Mouse (Mus musculus) mesoderm, embryonic 11.5 days (tissue): ENCODE measurements around the gene Ccdc32.

Experiments
- DNase-seq: peaks from one replicate; pipeline ENCODE4 v3.0.0-alpha.2; 2012; ENCODE audit warnings: low read depth, low spot score

The Ccdc32 gene

DNA sequence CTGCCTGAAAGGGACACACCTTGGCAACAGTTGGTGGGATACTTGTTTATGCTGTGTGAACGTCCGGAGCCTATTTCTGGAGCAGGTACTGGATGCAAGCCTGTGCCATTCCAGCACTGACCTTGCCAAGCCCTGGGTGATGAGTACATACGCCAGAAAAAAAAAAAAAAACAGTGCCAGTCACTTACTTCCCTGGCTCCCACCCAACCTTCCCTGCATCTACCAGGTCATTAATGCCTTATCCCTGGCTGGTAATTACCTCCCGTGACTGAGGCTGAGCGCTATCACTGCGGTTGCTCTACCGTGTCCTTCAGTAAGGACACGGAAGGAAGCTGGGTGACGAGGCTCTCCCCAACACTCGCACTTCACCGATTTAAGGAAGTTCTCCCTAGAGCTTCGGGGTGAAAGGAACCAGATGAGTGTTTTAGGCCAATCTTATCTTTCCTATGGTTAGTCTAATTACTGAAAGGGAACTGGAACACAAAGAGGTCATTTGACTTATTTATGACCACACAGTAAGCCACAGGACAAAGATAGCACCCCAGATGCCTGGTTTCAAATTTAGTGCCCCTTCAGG lies 13.5 kb downstream of the Ccdc32 start:
- no peak for DNase-seq

DNA sequence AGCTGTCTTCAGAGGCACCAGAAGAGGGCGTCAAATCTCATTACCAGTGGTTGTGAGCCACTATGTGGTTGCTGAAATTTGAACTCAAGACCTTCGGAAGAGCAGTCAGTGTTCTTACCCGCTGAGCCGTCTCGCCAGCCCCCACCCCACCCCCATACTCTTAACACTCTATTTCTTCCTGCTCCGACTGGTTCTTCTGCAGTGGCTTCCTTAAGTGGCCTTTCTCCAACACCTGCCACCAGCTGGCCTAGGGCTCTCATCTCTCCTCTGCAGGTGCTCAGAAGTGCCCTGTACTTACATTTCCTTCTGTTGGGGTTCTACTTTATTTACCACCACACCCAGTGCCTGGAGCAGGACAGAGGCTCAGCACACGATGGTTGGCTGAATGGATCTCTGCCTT lies 14.2 kb downstream of the Ccdc32 start:
- no peak for DNase-seq

DNA sequence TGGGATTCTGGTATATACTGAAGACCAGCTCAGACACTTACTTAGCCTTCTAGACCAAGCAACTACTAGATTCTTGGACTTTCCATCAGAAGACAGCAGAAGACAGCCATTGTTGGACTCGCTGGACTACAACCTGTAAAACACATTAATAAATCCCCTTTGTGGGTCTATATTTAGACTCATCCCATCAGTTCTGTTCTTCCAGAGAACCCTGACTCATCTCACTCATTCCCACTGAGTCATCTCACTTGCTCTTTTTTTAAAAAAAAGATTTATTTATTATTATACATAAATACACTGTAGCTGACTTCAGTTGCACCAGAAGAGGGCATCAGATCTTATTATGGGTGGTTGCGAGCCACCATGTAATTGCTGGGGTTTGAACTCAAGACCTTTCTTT lies 19.8 kb downstream of the Ccdc32 start:
- DNase-seq: no peak

DNA sequence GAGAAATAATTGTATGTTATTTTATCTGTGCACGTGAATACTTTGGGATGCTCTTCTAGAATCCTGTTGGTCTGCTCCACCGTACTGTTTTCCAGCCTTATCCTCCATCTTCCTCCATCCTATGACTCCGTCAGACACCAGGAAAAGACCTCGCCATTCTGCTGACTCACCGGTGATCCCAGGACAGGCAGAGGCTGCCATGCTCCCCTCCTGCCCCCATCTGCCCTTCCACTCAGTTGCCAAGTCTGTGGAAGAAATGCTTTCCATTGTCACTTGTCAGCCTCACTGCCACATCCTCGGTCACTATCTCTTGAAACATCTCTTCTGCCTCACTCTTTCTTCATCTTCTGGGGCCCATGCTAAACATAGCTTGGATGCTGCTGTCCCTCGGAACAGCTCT lies 22.3 kb downstream of the Ccdc32 start:
- DNase-seq: no peak

DNA sequence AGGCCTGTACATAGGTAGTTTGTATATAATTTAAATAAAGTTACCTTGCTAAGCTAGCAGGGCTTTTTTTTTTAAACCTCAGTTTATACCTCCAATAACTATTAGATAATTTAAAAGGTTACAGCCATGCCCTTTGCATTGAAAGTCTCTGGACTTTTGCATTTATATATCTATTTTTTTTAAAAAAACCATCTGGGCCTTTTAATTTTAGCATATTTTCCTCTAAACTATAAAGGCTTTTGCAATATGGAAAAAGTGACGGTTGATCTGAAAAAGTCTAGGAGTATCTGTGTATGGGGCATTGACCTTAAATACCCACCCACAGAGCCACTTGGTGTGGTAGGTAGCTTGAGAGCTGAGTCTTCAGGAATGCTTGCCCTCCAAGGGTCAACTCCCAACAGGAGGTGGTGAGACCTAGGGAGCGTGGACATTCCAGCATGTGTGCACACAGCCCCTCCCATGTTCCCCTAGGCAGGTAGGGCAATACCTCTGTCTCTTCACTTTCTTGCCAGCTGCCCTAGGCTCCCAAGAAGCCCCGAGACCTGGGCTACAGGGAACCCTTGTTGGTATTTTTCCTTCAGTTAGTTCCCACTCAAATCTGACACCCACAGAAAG lies 30.1 kb downstream of the Ccdc32 start:
- DNase-seq: no peak

DNA sequence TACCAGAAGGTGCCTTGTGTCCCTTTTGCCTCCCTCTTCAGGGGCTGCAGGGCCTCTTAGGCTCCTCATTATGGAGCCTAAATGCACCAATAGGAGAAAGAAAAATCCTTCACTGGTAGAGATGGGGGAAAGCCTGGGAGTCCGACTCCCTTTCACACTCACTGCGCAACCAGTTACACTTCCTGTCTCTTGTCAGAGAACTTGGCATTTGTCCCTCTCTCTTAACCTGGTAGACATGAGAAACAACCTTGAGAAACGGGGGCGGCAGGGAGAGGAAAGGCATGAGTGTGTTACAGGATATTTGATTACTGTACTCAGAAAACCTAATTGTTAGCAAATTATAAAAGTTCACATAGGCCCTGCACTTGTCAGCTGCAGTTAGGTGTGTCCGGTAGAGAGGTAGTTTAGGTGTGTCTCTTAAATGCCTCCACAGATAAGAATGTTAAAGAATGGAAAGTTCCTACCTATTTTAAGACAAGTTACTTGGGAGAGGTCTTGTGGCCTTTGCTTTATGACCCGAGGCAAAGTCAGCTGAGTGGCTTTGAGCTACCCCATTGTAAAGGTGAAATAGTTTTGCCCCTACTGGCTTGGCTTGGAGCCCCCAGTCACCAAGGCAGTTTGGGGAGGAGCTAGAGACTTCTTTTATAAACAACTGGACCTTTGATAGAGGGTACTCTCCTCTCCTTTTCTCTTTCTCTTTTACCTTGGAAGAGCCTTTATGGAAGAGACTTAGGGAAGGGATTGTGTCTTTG lies 30.9 kb downstream of the Ccdc32 start:
- no peak for DNase-seq

DNA sequence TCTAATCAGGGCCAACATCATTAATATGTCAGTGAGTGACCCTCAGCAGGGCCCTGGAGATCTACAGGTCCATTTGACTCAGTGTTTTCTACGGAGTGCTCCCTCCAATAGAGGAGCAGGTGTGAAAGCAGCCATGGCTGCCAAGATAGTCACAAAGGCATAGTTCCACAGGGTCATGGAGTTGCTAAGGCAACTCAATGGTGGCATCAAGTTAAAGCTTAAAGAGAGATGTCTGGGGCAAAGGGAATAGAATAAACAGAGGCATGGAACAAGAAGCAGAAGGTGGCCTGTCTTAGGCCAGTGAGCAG lies 32.4 kb downstream of the Ccdc32 start:
- no peak for DNase-seq

DNA sequence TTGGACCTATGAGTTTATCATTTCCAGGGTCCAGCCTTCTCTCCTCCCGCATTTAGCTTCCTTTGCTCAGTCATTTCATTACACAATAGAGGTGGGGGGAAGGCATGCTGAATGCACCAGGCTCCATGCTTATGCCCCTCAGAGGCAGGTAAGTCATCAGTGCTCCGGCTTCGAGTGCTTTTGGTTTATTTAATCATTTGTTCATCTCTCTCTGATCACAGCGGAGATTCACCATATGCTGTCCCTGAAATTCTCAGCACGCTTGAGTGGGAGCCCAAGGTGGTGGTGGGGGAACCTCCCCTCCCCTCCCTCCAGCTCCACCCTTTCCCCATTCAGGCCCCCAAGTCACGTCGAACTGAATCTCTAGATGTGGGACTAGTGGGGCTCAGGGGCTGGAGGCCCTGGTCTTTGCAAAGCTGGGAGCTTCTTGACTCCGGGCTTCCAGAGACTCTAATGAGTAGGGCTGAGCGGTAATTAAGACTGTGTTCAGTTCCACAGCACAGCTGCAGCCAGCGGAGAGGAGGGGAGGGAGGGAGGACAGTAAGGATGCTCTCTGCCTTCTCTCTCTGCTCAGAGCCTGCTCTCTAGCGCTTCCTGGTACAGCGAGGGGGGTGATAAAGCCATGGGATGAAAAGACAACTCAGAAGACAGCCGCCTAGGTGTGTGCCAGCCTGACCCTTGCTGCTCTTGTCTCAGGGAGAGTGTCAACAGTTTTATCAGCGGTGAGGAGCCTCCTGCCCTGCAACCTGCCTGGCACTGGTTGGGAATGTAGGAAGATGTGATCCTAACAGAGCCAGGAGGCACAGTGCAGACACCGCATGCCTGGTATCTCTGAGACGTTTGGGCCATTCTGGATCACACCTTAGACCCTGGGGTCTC lies 33.0 kb downstream of the Ccdc32 start:
- no peak for DNase-seq

DNA sequence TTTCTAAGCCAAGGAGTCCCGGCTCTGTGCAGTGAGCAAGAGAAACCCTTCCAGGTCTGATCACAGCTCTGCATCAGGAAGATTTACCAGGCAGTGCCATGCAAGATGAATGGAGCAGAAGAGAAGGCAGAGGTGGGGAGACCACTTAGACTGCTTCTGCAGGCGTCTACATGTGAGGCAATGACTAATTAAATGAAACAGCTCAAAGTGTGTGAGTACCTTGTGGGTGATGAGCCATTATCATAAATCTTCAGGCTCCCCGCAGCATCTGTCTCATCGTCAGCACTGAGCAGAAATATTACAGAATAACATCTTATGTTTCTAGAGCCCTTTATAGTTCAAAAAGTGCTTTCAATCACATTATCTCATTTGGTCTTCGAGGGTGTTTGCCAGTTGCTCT lies 33.7 kb downstream of the Ccdc32 start:
- no peak for DNase-seq

DNA sequence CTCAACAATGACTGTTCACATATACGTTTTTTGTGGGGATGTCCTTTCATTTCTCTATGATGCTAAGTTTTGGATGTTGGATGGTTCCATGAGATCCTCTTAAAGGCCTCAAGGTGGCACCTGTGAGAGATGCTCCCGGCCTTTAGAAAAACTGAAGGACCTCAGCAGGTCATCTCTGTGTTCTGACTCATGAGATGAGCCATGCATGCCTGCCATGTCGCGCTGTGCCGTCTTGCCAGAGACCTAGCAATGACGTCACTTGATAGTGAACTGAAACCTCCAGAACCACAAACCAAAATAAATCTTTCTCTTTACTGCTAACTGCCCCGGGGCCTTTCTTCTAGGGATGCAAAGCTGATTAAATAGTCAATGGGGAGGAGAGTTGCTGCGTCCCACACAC lies 45.4 kb downstream of the Ccdc32 start:
- no peak for DNase-seq

DNA sequence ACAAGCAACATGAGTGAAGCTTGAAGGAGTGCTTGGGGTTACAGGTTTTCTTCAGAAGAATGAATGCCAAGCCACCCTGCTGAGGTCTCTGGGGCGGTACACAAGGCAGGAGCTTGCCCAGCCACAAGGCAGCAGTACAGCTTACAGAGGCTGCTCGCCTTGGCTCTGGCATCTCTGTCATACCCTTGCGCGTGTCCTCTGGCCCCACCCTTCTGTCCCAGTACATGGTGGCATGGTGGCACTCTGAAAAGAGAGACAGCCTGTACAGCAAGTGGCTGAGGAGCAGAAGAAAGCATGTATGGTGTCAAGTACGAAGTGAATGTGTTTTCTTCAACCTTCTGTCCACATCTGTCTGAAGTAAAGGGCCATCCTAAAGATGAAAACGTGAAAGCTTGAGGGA lies 48.4 kb downstream of the Ccdc32 start:
- DNase-seq: no peak

DNA sequence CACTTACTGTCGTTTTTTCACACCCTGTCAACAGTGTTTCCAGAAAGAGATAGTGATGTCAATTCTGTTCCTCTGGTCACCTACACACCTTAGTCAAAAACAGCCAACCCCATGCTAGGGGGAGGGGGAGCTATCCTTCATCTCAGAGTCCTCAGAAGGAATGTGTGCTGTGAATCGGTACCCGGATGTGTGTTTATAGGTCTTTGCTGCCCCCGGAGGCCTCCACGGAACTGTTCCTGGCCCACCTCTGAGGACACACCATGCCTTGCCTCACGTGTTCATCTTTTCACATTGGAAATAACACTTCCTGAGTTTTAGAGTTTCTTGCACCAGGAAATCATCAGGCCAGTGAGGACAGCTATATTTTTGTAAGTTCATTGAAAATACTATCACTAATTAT lies 51.1 kb downstream of the Ccdc32 start:
- DNase-seq: peak; percentile 52

DNA sequence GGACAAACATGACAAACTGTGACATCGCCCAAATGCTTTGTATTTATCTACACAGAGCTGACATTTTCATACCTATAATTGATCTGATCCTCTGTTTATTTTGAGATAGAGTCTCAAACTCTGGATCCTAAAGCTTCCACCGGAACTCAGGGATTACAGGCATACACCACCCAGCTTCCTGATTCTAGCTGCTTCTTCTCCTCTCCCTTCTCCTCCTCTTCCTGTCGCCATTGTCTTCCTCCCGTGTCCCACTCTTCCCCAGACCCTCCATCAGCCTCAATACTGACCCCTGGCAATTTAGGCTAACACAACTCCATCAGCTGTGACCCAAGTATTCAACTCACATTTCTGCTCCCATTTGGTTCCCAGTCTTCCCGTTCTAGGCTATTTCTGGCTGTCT lies 52.3 kb downstream of the Ccdc32 start:
- no peak for DNase-seq

DNA sequence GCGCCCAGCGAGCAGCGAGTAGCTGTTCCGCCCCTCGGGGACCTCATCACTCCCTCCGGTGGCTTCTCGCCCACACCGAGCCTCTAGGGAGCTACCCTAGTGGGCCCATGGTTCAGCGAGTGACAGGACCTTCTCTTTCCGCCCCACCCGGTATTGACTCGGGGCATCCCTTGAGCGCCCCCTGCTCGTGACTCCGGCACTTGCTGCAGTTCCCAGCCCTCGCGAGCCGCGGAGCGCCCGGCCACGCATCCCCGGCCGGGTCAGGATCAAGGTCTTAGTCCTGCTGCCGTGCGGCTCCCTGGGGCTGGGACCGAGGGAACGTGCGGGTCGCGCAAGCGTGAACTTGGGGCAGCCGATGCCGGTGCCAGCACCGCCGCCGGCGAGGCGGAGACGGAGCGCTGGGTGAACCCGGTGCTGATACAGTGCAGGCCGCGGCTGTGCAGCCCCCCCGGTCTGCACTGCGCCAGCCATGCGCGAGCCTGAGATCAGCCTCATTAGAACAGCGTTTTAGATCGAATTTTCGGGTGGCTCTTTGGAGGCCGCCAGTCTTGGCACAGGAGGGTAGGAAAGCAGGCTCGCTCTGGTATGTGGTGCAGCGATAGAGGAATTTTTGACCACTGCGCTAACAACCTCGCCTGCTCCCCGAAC lies 52.8 kb downstream of the Ccdc32 start:
- peak; percentile 84 for DNase-seq

DNA sequence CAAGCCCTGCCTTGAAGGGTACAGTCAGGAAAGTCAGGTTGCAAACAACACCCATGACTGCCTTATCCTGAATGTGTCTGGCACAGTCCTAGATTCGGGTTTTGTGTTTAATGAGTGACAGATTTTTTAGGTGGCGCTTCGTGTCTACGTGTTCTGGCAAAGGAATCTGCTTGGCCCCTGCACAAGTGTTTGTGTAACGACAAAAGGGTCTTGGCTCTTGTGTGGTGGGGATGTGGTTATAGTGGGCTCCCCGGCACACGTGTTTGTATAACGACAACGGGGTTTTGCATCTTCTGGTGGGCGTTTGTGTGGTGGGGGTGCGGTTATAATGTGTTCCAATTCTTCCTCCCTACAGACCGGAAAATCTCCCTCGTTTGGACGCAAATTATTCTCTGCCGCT lies 53.3 kb downstream of the Ccdc32 start:
- no peak for DNase-seq

DNA sequence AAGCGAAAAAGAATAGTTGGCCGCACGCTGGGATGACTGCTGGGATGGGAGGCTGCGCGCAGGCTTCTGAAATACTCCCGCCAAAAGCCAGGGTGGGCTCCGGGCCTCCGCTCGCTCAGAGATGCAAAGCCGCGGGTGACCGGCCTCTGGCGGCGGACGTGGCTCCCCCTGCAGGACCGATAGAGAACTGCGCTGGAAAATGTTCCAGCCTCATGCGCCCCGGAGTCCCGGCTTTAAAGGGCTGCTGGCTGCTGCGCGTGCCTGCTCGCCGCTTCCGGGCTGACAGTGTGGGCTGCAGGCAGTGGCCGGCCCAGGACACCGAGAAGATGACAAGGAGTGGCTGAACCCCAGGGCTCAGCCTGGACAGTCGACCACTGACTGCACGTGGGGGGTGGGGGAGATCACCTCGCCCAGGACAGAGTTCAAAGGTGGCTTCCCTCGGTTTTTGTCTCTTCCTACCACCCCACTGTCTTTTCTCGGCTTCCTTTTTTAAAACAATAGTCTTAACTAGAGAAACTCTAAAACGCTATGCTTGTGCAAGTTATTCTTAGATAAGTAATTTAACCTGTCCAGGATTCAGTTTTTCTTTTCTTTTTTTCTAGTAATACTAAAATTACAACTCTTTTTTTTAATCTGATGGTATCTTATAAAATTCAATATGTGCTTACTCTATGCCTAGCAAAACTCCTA lies 56.4 kb downstream of the Ccdc32 start:
- peak; percentile 90 for DNase-seq

DNA sequence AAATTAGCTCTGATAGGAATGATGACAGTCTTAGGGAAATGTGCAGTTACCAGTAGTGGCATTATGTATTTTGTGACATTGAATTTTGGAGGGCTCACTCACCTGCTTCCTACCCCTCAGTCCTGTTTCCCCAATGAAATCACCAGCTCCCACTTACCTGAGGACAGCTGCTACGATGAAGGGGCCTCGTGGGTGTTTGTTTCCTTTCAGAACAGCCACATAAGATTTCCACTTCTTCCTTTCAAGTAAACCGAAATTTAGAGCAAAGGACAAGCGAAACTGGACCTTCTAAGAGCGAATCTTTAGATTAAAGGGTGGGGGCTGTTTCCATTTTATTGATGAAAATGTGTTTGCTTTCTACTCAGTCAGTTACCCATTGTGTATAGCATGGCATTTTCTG lies 57.1 kb downstream of the Ccdc32 start:
- DNase-seq: no peak

DNA sequence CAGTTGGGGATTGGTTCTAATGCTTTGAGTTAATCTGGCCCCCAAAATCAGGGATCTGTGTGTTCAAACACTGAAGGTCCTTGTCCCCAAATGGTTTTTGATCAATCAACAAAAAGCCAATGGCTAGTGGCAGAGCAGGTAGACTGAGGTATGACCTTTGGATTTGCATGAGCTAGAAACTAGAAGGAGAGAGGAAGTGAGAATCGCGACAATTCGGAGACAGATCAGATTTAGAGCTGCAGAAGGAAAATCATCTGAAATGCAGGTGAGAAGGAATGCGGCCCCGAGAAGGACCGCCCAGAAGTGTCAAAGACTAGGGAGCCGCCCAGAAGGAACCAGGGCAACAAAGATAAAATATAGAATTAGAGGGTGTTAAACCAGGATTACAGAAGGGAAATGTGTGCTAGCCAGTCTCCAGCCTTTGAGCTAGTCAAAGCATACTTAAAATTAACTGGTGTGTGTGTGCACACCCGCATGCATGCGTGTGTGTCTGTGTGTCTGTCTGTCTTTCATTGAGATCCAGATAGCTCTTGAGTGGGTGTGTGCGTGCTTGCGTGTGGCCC lies 59.5 kb downstream of the Ccdc32 start:
- no peak for DNase-seq
